Mouse (Mus musculus) intestine, embryonic 15.5 days (tissue): ENCODE measurements around the gene Tat. TPM values are rescaled to one million over a fixed set of nuclear protein-coding genes. Genes with fewer than 3 reads are reported as not detected.

ENCODE experiments used
- ATAC-seq: fragments of 200-750 bp; cut with Nextera tagmentation; 2 replicates; pipeline ENCODE4 v1.8.0; 2017; ENCODE audit warnings: moderate TSS enrichment, moderate library complexity
- H3K27ac ChIP-seq: fragments of 300-500 bp; sonication (generic); 2 replicates; pipeline ENCODE4 v1.5.1; 2015; ENCODE audit warnings: mild to moderate bottlenecking, inconsistent platforms
- H3K27me3 ChIP-seq: fragments of 300-500 bp; sonication (generic); replicated peaks from 2 replicates; pipeline ENCODE4 v1.6.1; 2015; ENCODE audit warnings: inconsistent platforms
- H3K36me3 ChIP-seq: fragments of 300-500 bp; sonication (generic); 2 replicates; pipeline ENCODE4 v1.6.1; 2015; ENCODE audit warnings: inconsistent platforms
- H3K4me1 ChIP-seq: fragments of 300-500 bp; sonication (generic); replicated peaks from 2 replicates; pipeline ENCODE4 v1.6.1; 2015; ENCODE audit warnings: inconsistent platforms
- H3K4me2 ChIP-seq: fragments of 300-500 bp; sonication (generic); replicated peaks from 2 replicates; pipeline ENCODE4 v1.6.1; 2015; ENCODE audit warnings: mild to moderate bottlenecking, inconsistent platforms
- H3K4me3 ChIP-seq: fragments of 300-500 bp; sonication (generic); replicated peaks from 2 replicates; pipeline ENCODE4 v1.5.1; 2015; ENCODE audit warnings: inconsistent platforms
- H3K9ac ChIP-seq: fragments of 300-500 bp; sonication (generic); 2 replicates; pipeline ENCODE4 v1.6.1; 2015; ENCODE audit warnings: inconsistent platforms
- H3K9me3 ChIP-seq: fragments of 300-500 bp; sonication (generic); 2 replicates; pipeline ENCODE4 v1.6.1; 2016; ENCODE audit warnings: inconsistent platforms
- WGBS: fragments of 180-500 bp; shearing (Covaris S2); methylation state at CpG from one replicate; pipeline ENCODE4 v1.1.7; 2015; 5-methylcytosine and 5-hydroxymethylcytosine counted together
- polyA plus RNA-seq: library from polyadenylated mRNA; unstranded; fragments of >200 nt; fragmentation: Nextera tagmentation; extraction: Ambion mirVana; gene quantifications from 2 replicates; pipeline ENCODE4 v1.2.1, GENCODE M21; 2015

The Tat gene
- polyA plus RNA-seq, result not detected in 2 replicates

GRCm38 (mm10) chr8:109990224-109990623 lies at the start of gene Tat:
Gene Tat, plus strand, starts transcription at chr8:109990437.
- Histone ChIP-seq H3K4me1 (no peaks in the 10 kb centered on the region), H3K4me2 (no peak within 1 kb of the TSS), H3K9me3 (no peaks in the 10 kb centered on the region), H3K27me3 (no peaks in the 10 kb centered on the region), H3K27ac (no peak within 1 kb of the TSS), H3K36me3 (no peaks in the 10 kb centered on the region), H3K4me3 (no peak within 1 kb of the TSS), H3K9ac (no peak within 1 kb of the TSS)
- WGBS, result 75% methylated on average over 8 of the region's 8 CpGs
- no peak for ATAC-seq

- Histone ChIP-seq H3K27ac (no peak overlapping the region), H3K4me1 (peaks cover 4% of the 10 kb centered on the region; the same call in 1 of the 2 replicates), H3K36me3 (peaks cover 15% of the 10 kb centered on the region), H3K9ac (no peak overlapping the region), H3K27me3 (no peaks in the 10 kb centered on the region), H3K4me2 (no peak overlapping the region), H3K9me3 (no peaks in the 10 kb centered on the region), H3K4me3 (no peak overlapping the region)
- 83% methylated on average over 2 of the region's 2 CpGs for WGBS
- no peak for ATAC-seq
Measured at GRCm38 (mm10) chr8:109941606-109942360, 48.5 kb upstream of the Tat start.

- Histone ChIP-seq H3K36me3 (peaks cover 1% of the 10 kb centered on the region), H3K4me1 (peaks cover 13% of the 10 kb centered on the region), H3K4me3 (no peak overlapping the region), H3K4me2 (no peak overlapping the region), H3K27me3 (peaks cover 9% of the 10 kb centered on the region; the same call in 1 of the 2 replicates), H3K9me3 (no peaks in the 10 kb centered on the region), H3K27ac (no peak overlapping the region), H3K9ac (no peak overlapping the region)
- WGBS, result 40% methylated on average over 9 of the region's 9 CpGs
- ATAC-seq, result peak; percentile 59
Measured at GRCm38 (mm10) chr8:109945153-109945632, 45.0 kb upstream of the Tat start.

- H3K36me3 ChIP-seq, result no peaks in the 10 kb centered on the region
- no peak; the same call in 1 of the 2 replicates for ATAC-seq
- no peak overlapping the region for H3K9ac ChIP-seq
- H3K4me3 ChIP-seq, result no peak overlapping the region
- H3K4me1 ChIP-seq, result peaks cover 13% of the 10 kb centered on the region
- no peak overlapping the region for H3K27ac ChIP-seq
- H3K9me3 ChIP-seq, result no peaks in the 10 kb centered on the region
- WGBS, result 72% methylated on average over 7 of the region's 7 CpGs
- H3K27me3 ChIP-seq, result peaks cover 9% of the 10 kb centered on the region; the same call in 1 of the 2 replicates
- no peak overlapping the region for H3K4me2 ChIP-seq
Measured at GRCm38 (mm10) chr8:109945694-109946093, 44.5 kb upstream of the Tat start.

- WGBS, result 87% methylated on average over 7 of the region's 7 CpGs
Measured at GRCm38 (mm10) chr8:109946272-109946671, 44.0 kb upstream of the Tat start.

GRCm38 (mm10) chr8:109947447-109948284 lies 42.6 kb upstream of the Tat start:
- no peak for ATAC-seq
- no peaks in the 10 kb centered on the region for H3K36me3 ChIP-seq
- peaks cover 13% of the 10 kb centered on the region for H3K4me1 ChIP-seq
- no peak overlapping the region for H3K9ac ChIP-seq
- peaks cover 9% of the 10 kb centered on the region; the same call in 1 of the 2 replicates for H3K27me3 ChIP-seq
- H3K9me3 ChIP-seq, result no peaks in the 10 kb centered on the region
- H3K4me2 ChIP-seq, result peak overlapping the region; percentile 53
- WGBS, result 4% methylated on average over 26 of the region's 26 CpGs
- peak overlapping the region; percentile 19 for H3K4me3 ChIP-seq
- no peak overlapping the region for H3K27ac ChIP-seq

More at GRCm38 (mm10) chr8:109946272-109946671, 44.0 kb upstream of the Tat start:
- Histone ChIP-seq H3K36me3 (no peaks in the 10 kb centered on the region), H3K9ac (no peak overlapping the region), H3K27me3 (peaks cover 9% of the 10 kb centered on the region; the same call in 1 of the 2 replicates), H3K4me2 (no peak overlapping the region), H3K4me1 (peaks cover 13% of the 10 kb centered on the region), H3K9me3 (no peaks in the 10 kb centered on the region), H3K4me3 (no peak overlapping the region), H3K27ac (no peak overlapping the region)
- ATAC-seq, result no peak

GRCm38 (mm10) chr8:109948285-109948564 lies 42.0 kb upstream of the Tat start:
- peaks cover 13% of the 10 kb centered on the region for H3K4me1 ChIP-seq
- H3K9me3 ChIP-seq, result no peaks in the 10 kb centered on the region
- no peak overlapping the region for H3K27ac ChIP-seq
- no peaks in the 10 kb centered on the region for H3K36me3 ChIP-seq
- H3K4me2 ChIP-seq, result peak overlapping the region; percentile 53
- no peak for ATAC-seq
- 5% methylated on average over 19 of the region's 19 CpGs for WGBS
- peaks cover 9% of the 10 kb centered on the region; the same call in 1 of the 2 replicates for H3K27me3 ChIP-seq
- H3K9ac ChIP-seq, result no peak overlapping the region
- H3K4me3 ChIP-seq, result peak overlapping the region; percentile 19

GRCm38 (mm10) chr8:109952171-109952570 lies 38.1 kb upstream of the Tat start:
- Histone ChIP-seq H3K4me1 (peaks cover 10% of the 10 kb centered on the region), H3K4me2 (no peak overlapping the region), H3K27me3 (peaks cover 9% of the 10 kb centered on the region; the same call in 1 of the 2 replicates), H3K36me3 (no peaks in the 10 kb centered on the region), H3K9me3 (no peaks in the 10 kb centered on the region), H3K27ac (no peak overlapping the region), H3K9ac (no peak overlapping the region), H3K4me3 (no peak overlapping the region)
- no peak for ATAC-seq
- 68% methylated on average over 7 of the region's 7 CpGs for WGBS

GRCm38 (mm10) chr8:109954486-109954948 lies 35.7 kb upstream of the Tat start:
- Histone ChIP-seq H3K4me3 (no peak overlapping the region), H3K27me3 (no peaks in the 10 kb centered on the region), H3K36me3 (no peaks in the 10 kb centered on the region), H3K9me3 (no peaks in the 10 kb centered on the region), H3K27ac (no peak overlapping the region), H3K4me1 (peaks cover 8% of the 10 kb centered on the region), H3K9ac (no peak overlapping the region), H3K4me2 (no peak overlapping the region)
- WGBS, result 56% methylated on average over 13 of the region's 13 CpGs
- ATAC-seq, result no peak

- Histone ChIP-seq H3K4me3 (no peak overlapping the region), H3K4me1 (peaks cover 15% of the 10 kb centered on the region), H3K9me3 (no peaks in the 10 kb centered on the region)
Measured at GRCm38 (mm10) chr8:109957167-109958028, 32.8 kb upstream of the Tat start.

GRCm38 (mm10) chr8:109958036-109958655 lies 32.1 kb upstream of the Tat start:
- Histone ChIP-seq H3K9me3 (no peaks in the 10 kb centered on the region), H3K4me2 (no peak overlapping the region), H3K27me3 (peaks cover 15% of the 10 kb centered on the region), H3K36me3 (no peaks in the 10 kb centered on the region), H3K4me1 (peaks cover 18% of the 10 kb centered on the region), H3K9ac (no peak overlapping the region), H3K4me3 (no peak overlapping the region), H3K27ac (peak overlapping the region; percentile 57; the same call in 1 of the 2 replicates)
- no peak for ATAC-seq
- 32% methylated on average over 12 of the region's 12 CpGs for WGBS

More at GRCm38 (mm10) chr8:109957167-109958028, 32.8 kb upstream of the Tat start:
- no peak overlapping the region for H3K9ac ChIP-seq
- H3K36me3 ChIP-seq, result no peaks in the 10 kb centered on the region
- H3K27me3 ChIP-seq, result peaks cover 12% of the 10 kb centered on the region
- WGBS, result 7% methylated on average over 16 of the region's 16 CpGs
- H3K27ac ChIP-seq, result peak overlapping the region; percentile 48; the same call in 1 of the 2 replicates
- peak; percentile 85 for ATAC-seq
- H3K4me2 ChIP-seq, result peak overlapping the region; percentile 38; the same call in 1 of the 2 replicates
